Mouse (Mus musculus) activated CD4-positive, CD25-positive, alpha-beta regulatory T cell, adult 4 months (primary cell): Measurements from ENCODE around the gene Idi2. TPM values are rescaled to one million over a fixed set of nuclear protein-coding genes. Genes with fewer than 3 reads are reported as not detected.
"Not testable (repeated sequence)": the region's sequence is repeated elsewhere in the genome, so short reads cannot be mapped to it uniquely, and the experiment has no call there.

Experiments used
- ATAC-seq: one replicate; pipeline ENCODE4 v1.8.0; 2017
- polyA plus RNA-seq, 2 experiments: library from polyadenylated mRNA; unstranded; fragments of 100-300 nt; shearing (Covaris generic); gene quantifications; one replicate each; pipeline ENCODE4 v1.2.1; 2017

Idi2 gene
- polyA plus RNA-seq: under 1 TPM in 1 of 2 experiments, not detected in 1; 0.52 TPM

- ATAC-seq: not testable (repeated sequence)
Observed at GRCm38 (mm10) chr13:8952563-8952962, at the start of gene Idi2. Gene Idi2 (plus strand): TSS chr13:8952863.

- ATAC-seq: not testable (repeated sequence)
Observed at GRCm38 (mm10) chr13:8905986-8906385, 46.7 kb upstream of the Idi2 start.

- not testable (repeated sequence) for ATAC-seq
Observed at GRCm38 (mm10) chr13:8913890-8914289, 38.8 kb upstream of the Idi2 start.

GRCm38 (mm10) chr13:8933499-8933898 lies 19.2 kb upstream of the Idi2 start:
- no peak for ATAC-seq

- not testable (repeated sequence) for ATAC-seq
Observed at GRCm38 (mm10) chr13:8937611-8938140, 15.0 kb upstream of the Idi2 start.

GRCm38 (mm10) chr13:8941110-8941509 lies 11.6 kb upstream of the Idi2 start:
- not testable (repeated sequence) for ATAC-seq

- not testable (repeated sequence) for ATAC-seq
Observed at GRCm38 (mm10) chr13:8941701-8942100, 11.0 kb upstream of the Idi2 start.

GRCm38 (mm10) chr13:8943828-8944227 lies 8.8 kb upstream of the Idi2 start:
- ATAC-seq: not testable (repeated sequence)

GRCm38 (mm10) chr13:8948131-8948530 lies 4.5 kb upstream of the Idi2 start, which contains the start of gene Gm9745:
Gene Gm9745 (minus strand): TSS chr13:8948231.
- ATAC-seq: not testable (repeated sequence)

- not testable (repeated sequence) for ATAC-seq
Observed at GRCm38 (mm10) chr13:8955127-8955526, 2.5 kb downstream of the Idi2 start.

- ATAC-seq: not testable (repeated sequence)
Observed at GRCm38 (mm10) chr13:8956873-8957272, 4.2 kb downstream of the Idi2 start.

GRCm38 (mm10) chr13:8959058-8959457 lies 6.4 kb downstream of the Idi2 start:
- ATAC-seq: not testable (repeated sequence)

GRCm38 (mm10) chr13:8959554-8959953 lies 6.9 kb downstream of the Idi2 start:
- not testable (repeated sequence) for ATAC-seq

- not testable (repeated sequence) for ATAC-seq
Observed at GRCm38 (mm10) chr13:8961128-8961888, 8.6 kb downstream of the Idi2 start.

- ATAC-seq: not testable (repeated sequence)
Observed at GRCm38 (mm10) chr13:8962266-8962665, 9.6 kb downstream of the Idi2 start.

- no peak for ATAC-seq
Observed at GRCm38 (mm10) chr13:8965224-8965623, 12.6 kb downstream of the Idi2 start.

GRCm38 (mm10) chr13:8967742-8968141 lies 15.1 kb downstream of the Idi2 start:
- ATAC-seq: no peak

GRCm38 (mm10) chr13:8972369-8972768 lies 19.7 kb downstream of the Idi2 start:
- ATAC-seq: no peak

GRCm38 (mm10) chr13:8972972-8973371 lies 20.3 kb downstream of the Idi2 start:
- ATAC-seq: no peak

- ATAC-seq: no peak
Observed at GRCm38 (mm10) chr13:8992231-8992630, 39.6 kb downstream of the Idi2 start.

GRCm38 (mm10) chr13:8995159-8995989 lies 42.7 kb downstream of the Idi2 start:
- ATAC-seq: peak; percentile 22

GRCm38 (mm10) chr13:8995990-8996786 lies 43.5 kb downstream of the Idi2 start, which contains the start of gene Gtpbp4:
Gene Gtpbp4 (minus strand): TSS chr13:8996083.
- ATAC-seq: peak; percentile 96
